Mouse (Mus musculus): ENCODE data around the gene Ttbk1.

- TF ChIP-seq MAZ (IDR thresholded peaks at IDR 0.05; ENCODE audit: low read depth, low read length) (no peak), POLR2A (IDR thresholded peaks at IDR 0.05; ENCODE audit: control insufficient read depth in 1 of 2, insufficient read depth in 1 of 2, low read depth in 1 of 2, low read length in 2 of 2, poor library complexity in 1 of 2) (no peak), EP300 (IDR thresholded peaks at IDR 0.05; ENCODE audit: low read depth in 1 of 2, low read length in 2 of 2) (no peak), CTCF (IDR thresholded peaks at IDR 0.05 in 2 of 3, conservative IDR thresholded peaks at IDR 0.05 in 1 of 3; ENCODE audit: control insufficient read depth in 1 of 3, insufficient read depth in 1 of 3, low read depth in 2 of 3, low read length in 3 of 3, poor library complexity in 1 of 3, severe bottlenecking in 1 of 3) (no peak), ZC3H11A (IDR thresholded peaks at IDR 0.05; ENCODE audit: low read depth, low read length) (no peak), USF2 (IDR thresholded peaks at IDR 0.05; ENCODE audit: borderline replicate concordance in 1 of 2, insufficient read depth in 1 of 2, low read depth in 1 of 2, low read length in 2 of 2) (no peak), MYC (IDR thresholded peaks at IDR 0.05; ENCODE audit: low read depth, low read length) (no peak), ZKSCAN1 (IDR thresholded peaks at IDR 0.05; ENCODE audit: low read depth, low read length) (no peak), GATA1 (IDR thresholded peaks at IDR 0.05; ENCODE audit: low read depth, low read length) (no peak), MAFK (IDR thresholded peaks at IDR 0.05; ENCODE audit: borderline replicate concordance, low read depth, low read length) (no peak), MAX (IDR thresholded peaks at IDR 0.05; ENCODE audit: low read length) (no peak)
These were observed 19.6 kb downstream of the Ttbk1 start for GRCm38 (mm10) chr17:46467830-46468229.

All from MEL (cell line).